Mouse (Mus musculus) E14TG2a.4 (cell line): ENCODE results near the gene Tulp3.

Experiments
- CTCF ChIP-seq: conservative IDR thresholded peaks from 2 replicates; pipeline ENCODE4 v1.5.1; 2014; ENCODE audit warnings: low read length
- POU5F1 ChIP-seq: IDR thresholded peaks from 2 replicates; pipeline ENCODE4 v1.6.1; 2014; ENCODE audit warnings: low read length, borderline replicate concordance

GRCm38 (mm10) chr6:128390683-128391082 lies 35.0 kb upstream of the Tulp3 start:
- TF ChIP-seq CTCF (no peak), POU5F1 (no peak)
